Mouse (Mus musculus) hindbrain, embryonic 12.5 days (tissue): ENCODE results near the gene Bcl7c. TPM values are rescaled to one million over a fixed set of nuclear protein-coding genes. Genes with fewer than 3 reads are reported as not detected.
A peak's percentile ranks its signal among the peaks of the same experiment; 100 is the strongest.

Source experiments
- ATAC-seq: fragments of 200-750 bp; cut with Nextera tagmentation; 2 replicates; pipeline ENCODE4 v1.8.0; 2017; ENCODE audit warnings: moderate TSS enrichment; ENCODE audit not compliant: low FRiP score
- H3K27ac ChIP-seq: fragments of 300-500 bp; sonication (generic); 2 replicates; pipeline ENCODE4 v1.5.1; 2016; ENCODE audit warnings: mild to moderate bottlenecking
- H3K27me3 ChIP-seq: fragments of 300-500 bp; sonication (generic); 2 replicates; pipeline ENCODE4 v1.6.1; 2016; ENCODE audit warnings: mild to moderate bottlenecking
- H3K36me3 ChIP-seq: fragments of 300-500 bp; sonication (generic); 2 replicates; pipeline ENCODE4 v1.6.1; 2016; ENCODE audit warnings: mild to moderate bottlenecking
- H3K4me1 ChIP-seq: fragments of 300-500 bp; sonication (generic); 2 replicates; pipeline ENCODE4 v1.6.1; 2016
- H3K4me2 ChIP-seq: fragments of 300-500 bp; sonication (generic); replicated peaks from 2 replicates; pipeline ENCODE4 v1.6.1; 2016; ENCODE audit warnings: mild to moderate bottlenecking
- H3K4me3 ChIP-seq: fragments of 300-500 bp; sonication (generic); 2 replicates; pipeline ENCODE4 v1.5.1; 2016; ENCODE audit warnings: mild to moderate bottlenecking
- H3K9ac ChIP-seq: fragments of 300-500 bp; sonication (generic); 2 replicates; pipeline ENCODE4 v1.6.1; 2016; ENCODE audit warnings: mild to moderate bottlenecking, moderate library complexity
- H3K9me3 ChIP-seq: fragments of 300-500 bp; sonication (generic); replicated peaks from 2 replicates; pipeline ENCODE4 v1.6.1; 2016; ENCODE audit warnings: mild to moderate bottlenecking
- WGBS: fragments of 180-500 bp; shearing (Covaris S2); methylation state at CpG from one replicate; pipeline ENCODE4 v1.1.7; 2016; 5-methylcytosine and 5-hydroxymethylcytosine counted together
- microRNA counts: library from miRNA; unstranded; fragments of <30 nt; microRNA quantifications from one replicate; lab custom pipeline; 2017
- microRNA-seq: library from miRNA; unstranded; fragments of <30 nt; microRNA quantifications from one replicate; pipeline ENCODE4, GENCODE M21; 2017
- polyA plus RNA-seq: library from polyadenylated mRNA; unstranded; fragments of >200 nt; fragmentation: Nextera tagmentation; extraction: Ambion mirVana; gene quantifications from 2 replicates; pipeline ENCODE4 v1.2.1, GENCODE M21; 2016

Gene Bcl7c
- polyA plus RNA-seq, 1 experiment from 2014 or later: 87.4 TPM

- no peak for ATAC-seq
- H3K4me3 ChIP-seq: no peak overlapping the region
- H3K9me3 ChIP-seq: no peaks in the 10 kb centered on the region
- H3K4me1 ChIP-seq: peaks cover 26% of the 10 kb centered on the region
- H3K27me3 ChIP-seq: no peaks in the 10 kb centered on the region
- no peak overlapping the region for H3K27ac ChIP-seq
- no peak overlapping the region for H3K9ac ChIP-seq
- no peaks in the 10 kb centered on the region for H3K36me3 ChIP-seq
- 40% methylated on average over 2 of the region's 2 CpGs for WGBS
- no peak overlapping the region for H3K4me2 ChIP-seq
These were observed 90.8 kb downstream of the Bcl7c start for GRCm38 (mm10) chr7:127617962-127618361.

- Histone ChIP-seq H3K27me3 (no peaks in the 10 kb centered on the region), H3K9me3 (no peaks in the 10 kb centered on the region), H3K27ac (no peak overlapping the region), H3K4me3 (no peak overlapping the region), H3K9ac (no peak overlapping the region), H3K4me2 (no peak overlapping the region), H3K36me3 (peaks cover 11% of the 10 kb centered on the region), H3K4me1 (peaks cover 26% of the 10 kb centered on the region)
- ATAC-seq: no peak
- 72% methylated on average over 1 of the region's 1 CpGs for WGBS
These were observed 91.9 kb downstream of the Bcl7c start for GRCm38 (mm10) chr7:127616881-127617280.

GRCm38 (mm10) chr7:127616336-127616735 lies 92.4 kb downstream of the Bcl7c start:
- peak overlapping the region; percentile 82 for H3K4me2 ChIP-seq
- H3K9ac ChIP-seq: peak overlapping the region; percentile 32; the same call in 1 of the 2 replicates
- no peak for ATAC-seq
- H3K36me3 ChIP-seq: peaks cover 16% of the 10 kb centered on the region
- H3K27ac ChIP-seq: no peak overlapping the region
- peak overlapping the region; percentile 100 for H3K4me3 ChIP-seq
- no peaks in the 10 kb centered on the region for H3K27me3 ChIP-seq
- 71% methylated on average over 1 of the region's 1 CpGs for WGBS
- peaks cover 26% of the 10 kb centered on the region for H3K4me1 ChIP-seq
- no peaks in the 10 kb centered on the region for H3K9me3 ChIP-seq

- Histone ChIP-seq H3K4me3 (peak within 1 kb of the TSS; percentile 100), H3K27me3 (no peaks in the 10 kb centered on the region), H3K9me3 (no peaks in the 10 kb centered on the region), H3K4me1 (peaks cover 26% of the 10 kb centered on the region), H3K4me2 (peak within 1 kb of the TSS; percentile 82), H3K36me3 (peaks cover 28% of the 10 kb centered on the region), H3K9ac (peak within 1 kb of the TSS; percentile 98), H3K27ac (peak within 1 kb of the TSS; percentile 87)
- under 1% methylated on average over 43 of the region's 50 CpGs for WGBS
- ATAC-seq: peak; percentile 94
These were observed 93.6 kb downstream of the Bcl7c start, which contains the start of gene Zfp629 for GRCm38 (mm10) chr7:127614891-127615843. Gene Zfp629, minus strand, starts transcription at chr7:127615797.

GRCm38 (mm10) chr7:127614511-127614890 lies 94.2 kb downstream of the Bcl7c start:
- H3K27ac ChIP-seq: peak overlapping the region; percentile 87
- no peaks in the 10 kb centered on the region for H3K9me3 ChIP-seq
- H3K9ac ChIP-seq: peak overlapping the region; percentile 98
- H3K27me3 ChIP-seq: no peaks in the 10 kb centered on the region
- ATAC-seq: no peak; the same call in 1 of the 2 replicates
- H3K36me3 ChIP-seq: peaks cover 34% of the 10 kb centered on the region
- peaks cover 26% of the 10 kb centered on the region for H3K4me1 ChIP-seq
- WGBS: 0% methylated on average over 14 of the region's 44 CpGs
- H3K4me2 ChIP-seq: peak overlapping the region; percentile 82
- peak overlapping the region; percentile 100 for H3K4me3 ChIP-seq

- Histone ChIP-seq H3K27me3 (no peaks in the 10 kb centered on the region), H3K4me3 (peak overlapping the region; percentile 100), H3K9ac (peak overlapping the region; percentile 98), H3K4me2 (peak overlapping the region; percentile 82), H3K9me3 (no peaks in the 10 kb centered on the region), H3K36me3 (peaks cover 39% of the 10 kb centered on the region), H3K27ac (peak overlapping the region; percentile 87; the same call in 1 of the 2 replicates), H3K4me1 (peaks cover 26% of the 10 kb centered on the region)
- WGBS: 25% methylated on average over 8 of the region's 8 CpGs
- no peak for ATAC-seq
These were observed 94.6 kb downstream of the Bcl7c start for GRCm38 (mm10) chr7:127614091-127614490.

- no peaks in the 10 kb centered on the region for H3K27me3 ChIP-seq
These were observed 95.2 kb downstream of the Bcl7c start for GRCm38 (mm10) chr7:127613501-127613900.

GRCm38 (mm10) chr7:127611561-127611960 lies 97.2 kb downstream of the Bcl7c start:
- H3K36me3 ChIP-seq: peaks cover 64% of the 10 kb centered on the region
- no peak overlapping the region for H3K4me2 ChIP-seq
- no peak overlapping the region for H3K4me3 ChIP-seq
- no peak overlapping the region for H3K27ac ChIP-seq
- H3K4me1 ChIP-seq: peaks cover 17% of the 10 kb centered on the region
- ATAC-seq: no peak
- no peaks in the 10 kb centered on the region for H3K9me3 ChIP-seq
- WGBS: 96% methylated on average over 26 of the region's 26 CpGs
- no peak overlapping the region for H3K9ac ChIP-seq
- H3K27me3 ChIP-seq: no peaks in the 10 kb centered on the region

More at GRCm38 (mm10) chr7:127613501-127613900, 95.2 kb downstream of the Bcl7c start:
- 79% methylated on average over 8 of the region's 8 CpGs for WGBS
- Histone ChIP-seq H3K4me2 (peak overlapping the region; percentile 82), H3K27ac (no peak overlapping the region), H3K36me3 (peaks cover 44% of the 10 kb centered on the region), H3K4me3 (peak overlapping the region; percentile 100), H3K9ac (peak overlapping the region; percentile 98), H3K9me3 (no peaks in the 10 kb centered on the region), H3K4me1 (peaks cover 26% of the 10 kb centered on the region)
- no peak for ATAC-seq

MicroRNAs encoded within 50 kb of the gene (microRNA counts, 519-probe panel; counts per million panel counts)
- 470 counts per million, percentile 58 among the panel's probes with 10 or more counts for microRNA mmu-miR-762 (lab: Ali Mortazavi, UCI)

Small RNA genes within 50 kb of the gene (microRNA-seq; reads per million reads assigned to microRNA genes)
- not detected for gene Mir762

Other genes starting within 250 kb of the Bcl7c start
- gene Prr14, start 249.3 kb downstream of the Bcl7c start, polyA plus RNA-seq: 55.4 and 56.3 TPM in 2 replicates
- 14.4 and 15.6 TPM in 2 replicates for gene Fbrs, start 229.7 kb downstream of the Bcl7c start, polyA plus RNA-seq
- gene Srcap, start 196.9 kb downstream of the Bcl7c start, polyA plus RNA-seq: 90.8 and 96.2 TPM in 2 replicates
- 16.7 and 16.9 TPM in 2 replicates for gene Gm42715, start 189.3 kb downstream of the Bcl7c start, polyA plus RNA-seq
- gene Tmem265, start 147.5 kb downstream of the Bcl7c start, polyA plus RNA-seq: 5.4 and 6.3 TPM in 2 replicates
- 49.1 and 50.8 TPM in 2 replicates for gene Phkg2, start 135.6 kb downstream of the Bcl7c start, polyA plus RNA-seq
- 13.0 and 17.0 TPM in 2 replicates for gene Ccdc189, start 120.3 kb downstream of the Bcl7c start, polyA plus RNA-seq
- gene Rnf40, start 120.2 kb downstream of the Bcl7c start, polyA plus RNA-seq: 67.3 and 75.4 TPM in 2 replicates
- 35.8 and 37.2 TPM in 2 replicates for gene Zfp629, start 93.1 kb downstream of the Bcl7c start, polyA plus RNA-seq
- 10.2 and 12.4 TPM in 2 replicates for gene Ctf1, start 3.8 kb upstream of the Bcl7c start, polyA plus RNA-seq
- gene Ctf2, start 23.2 kb upstream of the Bcl7c start, polyA plus RNA-seq: 0.21 TPM in 1 of 2 replicates, not detected in the other
- gene Fbxl19, start 35.6 kb upstream of the Bcl7c start, polyA plus RNA-seq: 10.7 and 11.4 TPM in 2 replicates
- 9.6 and 10.0 TPM in 2 replicates for gene Orai3, start 60.9 kb upstream of the Bcl7c start, polyA plus RNA-seq
- gene Setd1a, start 67.7 kb upstream of the Bcl7c start, polyA plus RNA-seq: 19.8 and 23.4 TPM in 2 replicates
- not detected in 2 replicates for gene Gm49388, start 76.7 kb upstream of the Bcl7c start, polyA plus RNA-seq
- 8.6 and 8.8 TPM in 2 replicates for gene Hsd3b7, start 91.7 kb upstream of the Bcl7c start, polyA plus RNA-seq
- gene Stx4a, start 115.4 kb upstream of the Bcl7c start, polyA plus RNA-seq: 28.1 and 32.1 TPM in 2 replicates
- gene Stx1b, start 115.6 kb upstream of the Bcl7c start, polyA plus RNA-seq: 20.0 and 20.5 TPM in 2 replicates
- gene Zfp646, start 167.3 kb upstream of the Bcl7c start, polyA plus RNA-seq: 19.7 and 20.9 TPM in 2 replicates
- 37.4 and 37.5 TPM in 2 replicates for gene Zfp668, start 167.9 kb upstream of the Bcl7c start, polyA plus RNA-seq
- gene Prss53, start 182.0 kb upstream of the Bcl7c start, polyA plus RNA-seq: 0.77 and 0.98 TPM in 2 replicates
- gene Gm21974, start 186.5 kb upstream of the Bcl7c start, polyA plus RNA-seq: not detected in 2 replicates
- 64.2 and 66.7 TPM in 2 replicates for gene Vkorc1, start 186.7 kb upstream of the Bcl7c start, polyA plus RNA-seq
- 74.4 and 75.1 TPM in 2 replicates for gene Bckdk, start 195.1 kb upstream of the Bcl7c start, polyA plus RNA-seq
- gene Kat8, start 203.6 kb upstream of the Bcl7c start, polyA plus RNA-seq: 49.6 and 50.9 TPM in 2 replicates
- gene Prss8, start 221.2 kb upstream of the Bcl7c start, polyA plus RNA-seq: 4.2 and 7.3 TPM in 2 replicates
- 10.4 and 12.0 TPM in 2 replicates for gene Prss36, start 237.8 kb upstream of the Bcl7c start, polyA plus RNA-seq